Mouse (Mus musculus): ENCODE measurements around the gene Olfr1425.
"Not testable (repeated sequence)": the region's sequence is repeated elsewhere in the genome, so short reads cannot be mapped to it uniquely, and the experiment has no call there.

Olfr1425 gene

DNA sequence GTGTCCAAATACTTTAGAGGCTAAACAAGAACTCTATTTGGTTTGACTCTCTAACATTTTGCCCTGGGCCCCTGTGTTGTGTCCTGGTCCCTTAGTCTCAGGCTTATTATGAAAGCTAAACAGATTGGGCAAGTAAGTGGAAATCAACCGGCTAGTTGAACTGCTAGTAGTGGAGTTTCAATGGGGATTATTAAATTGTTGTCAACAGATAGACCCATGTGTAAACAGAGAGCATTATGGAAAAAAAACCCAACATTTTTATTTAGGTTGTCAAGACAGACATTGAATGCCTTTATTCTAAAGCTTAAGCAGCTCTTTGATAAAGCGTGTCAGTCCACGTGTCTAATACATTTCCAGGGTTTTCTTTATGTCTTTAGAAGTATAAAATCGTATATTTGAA, at the start of gene Olfr1425:
Olfr1425 (minus strand) TSS at position 101 of the 400 bp plus-strand sequence.
- DNase-seq: not testable (repeated sequence)

- no peak for DNase-seq
Observed at GRCm38 (mm10) chr19:12123103-12123502, 45.6 kb upstream of the Olfr1425 start, which contains the start of gene Olfr76. Gene Olfr76, minus strand, starts transcription at chr19:12123203.

- DNase-seq: no peak
Observed at GRCm38 (mm10) chr19:12116464-12116863, 38.9 kb upstream of the Olfr1425 start.

GRCm38 (mm10) chr19:12115797-12116196, 38.3 kb upstream of the Olfr1425 start, which contains the start of gene Olfr1428:
Gene Olfr1428, minus strand, starts transcription at chr19:12115897.
- no peak for DNase-seq

DNA sequence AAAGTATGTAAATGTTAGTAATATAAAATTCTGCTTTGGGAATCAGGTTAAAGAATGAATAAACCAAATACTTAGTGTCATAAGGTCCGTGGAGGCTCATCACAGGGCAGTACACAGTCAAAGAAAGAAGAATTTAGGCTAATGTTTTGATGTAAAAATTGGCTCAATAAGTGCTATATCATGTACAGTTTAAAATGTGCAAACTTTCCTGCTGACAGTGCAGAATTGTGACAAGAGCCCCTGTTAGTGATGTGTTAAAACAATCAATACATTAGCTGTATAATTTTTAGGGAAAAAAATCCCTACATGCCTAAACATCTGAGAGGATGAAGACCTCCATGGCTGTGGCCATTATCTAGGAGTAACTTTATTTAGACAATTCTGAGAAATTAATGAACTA, 36.3 kb upstream of the Olfr1425 start:
- DNase-seq: no peak

- no peak for DNase-seq
Observed at GRCm38 (mm10) chr19:12104541-12104940, 27.0 kb upstream of the Olfr1425 start.

DNA sequence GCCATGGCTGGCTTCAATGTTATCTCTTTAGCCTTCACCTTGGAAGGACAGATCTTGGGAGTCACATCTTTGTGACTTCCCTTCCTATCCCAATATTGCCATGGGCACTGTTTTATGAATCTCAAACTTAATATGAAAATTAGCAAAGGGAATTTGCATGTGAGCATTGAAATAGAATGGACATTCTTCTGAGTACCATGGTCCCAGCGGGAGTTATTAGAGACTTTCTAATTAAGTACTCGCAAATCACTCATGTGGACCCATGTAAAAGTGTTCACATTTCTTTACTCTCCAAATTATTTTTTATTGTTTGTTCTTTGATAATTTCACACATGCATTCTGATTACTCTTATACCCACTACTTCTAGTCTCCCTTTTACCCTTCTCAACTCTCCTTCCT, 25.7 kb upstream of the Olfr1425 start, which contains the start of gene Olfr1427:
Olfr1427 (minus strand) TSS at position 101 of the 400 bp plus-strand sequence.
- DNase-seq: no peak

DNA sequence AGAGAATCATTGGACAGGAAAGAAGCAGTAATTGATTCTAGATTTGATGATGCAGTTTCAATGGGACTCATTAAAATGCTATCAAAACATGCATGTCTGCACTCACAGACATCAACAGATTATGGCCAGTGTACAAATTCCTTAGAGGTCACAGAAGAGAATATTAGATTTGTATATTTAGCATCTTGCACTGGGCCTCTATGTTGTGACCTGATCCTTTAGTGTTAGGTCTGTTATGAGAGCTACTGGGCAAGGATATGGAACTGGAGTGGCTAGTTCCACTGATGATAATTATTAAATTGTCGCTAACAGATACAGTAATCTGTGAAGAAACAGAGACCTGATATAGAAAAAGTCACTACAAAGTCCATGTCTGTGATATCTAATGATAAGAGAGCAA, 14.4 kb upstream of the Olfr1425 start, which contains the start of gene Olfr1426:
Olfr1426 (minus strand) TSS at position 101 of the 400 bp plus-strand sequence.
- DNase-seq: no peak

- not testable (repeated sequence) for DNase-seq
Observed at GRCm38 (mm10) chr19:12069546-12069945, 8.0 kb downstream of the Olfr1425 start.

- DNase-seq: not testable (repeated sequence)
Observed at GRCm38 (mm10) chr19:12067806-12068205, 9.7 kb downstream of the Olfr1425 start.

- not testable (repeated sequence) for DNase-seq
Observed at GRCm38 (mm10) chr19:12062582-12062981, 14.9 kb downstream of the Olfr1425 start, which contains the start of gene Olfr1424. Gene Olfr1424, minus strand, starts transcription at chr19:12062682.

GRCm38 (mm10) chr19:12043163-12043562, 34.4 kb downstream of the Olfr1425 start:
- DNase-seq: no peak

DNA sequence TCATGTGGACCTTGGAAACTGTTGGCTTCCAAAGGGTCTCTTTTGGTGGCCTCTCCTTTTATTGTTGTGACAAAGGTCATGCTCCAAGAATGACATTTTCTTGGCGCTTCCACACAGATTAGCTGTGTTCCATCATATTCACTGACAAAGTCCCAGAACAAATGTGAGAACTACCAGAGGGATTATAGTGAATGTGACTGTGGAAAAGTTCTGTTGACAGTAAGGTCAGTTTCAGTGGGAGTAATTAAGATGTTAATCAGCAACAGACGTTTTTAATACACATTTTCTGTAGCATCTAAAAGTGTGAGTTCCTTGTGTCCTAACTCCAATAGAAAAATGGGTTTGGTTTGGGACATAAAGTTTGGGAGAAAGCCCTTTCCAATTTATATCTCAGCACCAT, 36.3 kb downstream of the Olfr1425 start, which contains the start of gene Olfr1423:
Olfr1423 (minus strand) TSS at position 101 of the 400 bp plus-strand sequence.
- DNase-seq: no peak

- no peak for DNase-seq
Observed at GRCm38 (mm10) chr19:12037727-12038126, 39.8 kb downstream of the Olfr1425 start.

DNA sequence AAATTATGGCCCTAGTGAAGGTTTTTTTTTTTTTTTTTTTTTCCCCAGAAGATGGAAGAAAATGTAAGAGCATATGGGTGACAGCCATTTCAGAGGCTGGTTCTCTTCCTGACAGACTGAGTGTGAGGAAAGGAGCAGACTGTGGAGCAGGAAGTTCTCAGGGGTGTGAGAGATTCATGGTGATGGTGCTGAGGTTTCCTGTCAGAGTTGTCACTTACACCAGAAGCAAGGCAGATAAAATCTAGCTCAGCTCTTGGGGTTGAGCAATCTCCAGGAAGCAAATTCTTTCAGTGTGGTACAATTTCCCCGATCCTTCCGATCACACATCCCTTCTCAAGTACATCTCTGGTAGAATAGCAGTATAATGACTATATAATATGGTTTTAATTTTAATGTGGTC, 50.9 kb downstream of the Olfr1425 start:
- no peak for DNase-seq

- no peak for DNase-seq
Observed at GRCm38 (mm10) chr19:12025333-12025732, 52.2 kb downstream of the Olfr1425 start.

DNA sequence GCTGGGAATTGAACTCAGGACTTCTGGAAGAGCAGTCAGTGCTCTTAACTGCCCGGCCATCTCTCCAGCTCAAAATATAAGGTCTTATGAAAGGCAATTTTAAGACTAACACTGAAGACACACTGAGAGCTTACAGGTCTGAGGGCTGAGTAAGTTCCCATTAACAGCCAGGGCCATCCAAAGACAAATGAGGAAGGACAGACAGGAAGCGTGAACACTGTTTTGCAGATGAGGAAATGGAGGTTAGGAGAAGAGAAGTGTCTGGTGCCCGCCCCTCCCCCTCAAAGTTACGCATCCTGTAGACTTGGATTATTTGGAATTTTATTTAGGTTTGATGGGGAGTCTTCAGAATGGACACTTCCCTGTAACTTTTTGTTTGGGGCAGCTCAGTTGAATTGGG, 53.4 kb downstream of the Olfr1425 start:
- DNase-seq: no peak

Measured in thymus, adult 18-20 months (tissue).